Mouse (Mus musculus): ENCODE results near the gene Gabrd.

DNA sequence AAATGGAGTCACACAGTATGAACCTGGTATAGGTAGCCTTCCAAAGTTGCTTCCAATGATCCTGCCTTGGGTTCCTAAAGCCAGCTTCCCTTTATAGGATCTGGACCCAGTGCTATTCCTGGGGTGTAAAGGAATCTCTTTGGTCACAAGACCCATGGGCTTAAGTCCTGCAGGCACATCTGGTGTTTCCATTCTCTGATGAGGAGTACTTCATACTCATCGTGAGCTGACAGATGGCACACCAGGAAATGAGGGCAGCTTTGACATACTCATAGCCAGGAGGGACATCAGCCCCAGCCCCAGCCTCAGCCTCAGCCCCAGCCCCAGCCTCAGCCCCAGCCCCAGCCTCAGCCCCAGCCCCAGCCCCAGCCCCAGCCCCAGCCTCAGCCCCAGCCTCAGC, 4.6 kb upstream of the Gabrd start:
- TF ChIP-seq CTCF (IDR thresholded peaks at IDR 0.05; ENCODE audit: borderline replicate concordance, insufficient read depth, low read length) (no peak), POLR2A (IDR thresholded peaks at IDR 0.05; ENCODE audit: low read depth, low read length) (no peak)

Data from embryonic fibroblast, embryonic 13.5 days (primary cell).